Mouse (Mus musculus): ENCODE results near the gene Gm3020.
"Not testable (repeated sequence)": the region's sequence is repeated elsewhere in the genome, so short reads cannot be mapped to it uniquely, and the experiment has no call there.

Gm3020 gene

DNA sequence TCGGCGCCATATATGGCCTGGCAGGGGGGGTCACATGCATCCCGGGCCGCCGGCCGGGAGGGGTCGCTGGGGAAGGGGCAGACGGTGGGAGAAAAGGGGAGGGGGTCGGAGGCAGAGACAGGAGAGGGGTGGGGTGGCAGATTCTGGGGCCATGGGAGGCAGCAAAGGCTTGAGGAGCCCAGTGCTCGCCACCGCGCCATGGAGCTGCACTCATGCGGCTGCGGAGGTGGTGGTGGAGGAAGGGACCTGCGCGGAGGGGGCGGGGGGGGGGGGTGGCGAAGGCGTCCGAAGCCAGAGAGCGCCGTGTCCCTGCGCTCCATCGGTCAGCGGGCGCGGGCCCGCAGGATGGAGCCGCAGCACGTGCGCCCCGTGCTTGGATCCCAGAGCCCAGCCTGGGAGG is at the start of gene Gm3020:
Gene Gm3020, plus strand, starts transcription at position 301 of the 400 bp plus-strand sequence.
- not testable (repeated sequence) for DNase-seq

DNA sequence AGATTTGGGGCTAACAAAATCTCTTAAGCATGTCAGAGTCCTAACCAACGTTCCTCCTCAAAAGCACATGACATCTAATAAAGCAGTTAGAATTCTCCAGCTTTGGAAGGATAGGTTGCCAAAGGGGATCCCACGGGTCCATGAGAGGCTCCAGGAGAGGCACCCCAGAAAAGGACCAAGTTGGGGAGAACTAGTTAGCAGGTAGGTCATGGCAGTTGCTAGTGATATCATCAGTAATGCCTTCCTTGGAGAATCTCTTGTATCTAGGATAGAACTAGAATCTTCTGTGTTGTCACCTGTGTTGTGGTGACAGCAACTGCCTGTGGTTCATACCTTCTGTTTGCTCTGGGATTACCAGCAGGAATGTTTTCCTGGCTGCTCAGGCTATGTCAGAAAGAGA is 17.6 kb upstream of the Gm3020 start, which contains the start of gene Gm3012:
Gene Gm3012, plus strand, starts transcription at position 301 of the 400 bp plus-strand sequence.
- DNase-seq, result not testable (repeated sequence)

DNA sequence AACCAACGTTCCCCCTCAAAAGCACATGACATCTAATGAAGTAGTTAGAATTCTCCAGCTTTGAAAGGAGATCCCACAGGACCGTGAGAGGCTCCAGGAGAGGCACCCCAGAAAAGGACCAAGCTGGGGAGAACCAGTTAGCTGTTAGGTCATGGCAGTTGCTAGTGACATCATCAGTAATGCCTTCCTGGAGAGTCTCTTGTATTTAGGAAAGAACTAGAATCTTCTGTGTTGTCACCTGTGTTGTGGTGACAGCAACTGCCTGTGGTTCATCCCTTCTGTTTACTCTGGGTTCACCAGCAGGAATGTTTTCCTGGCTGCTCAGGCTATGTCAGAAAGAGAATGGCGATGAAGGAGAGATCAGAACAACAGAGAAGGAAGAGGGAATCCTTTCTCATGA is 36.7 kb downstream of the Gm3020 start, which contains the start of gene Gm3043:
Gene Gm3043, plus strand, starts transcription at position 301 of the 400 bp plus-strand sequence.
- DNase-seq, result not testable (repeated sequence)

All from retina, postnatal 1 day (tissue).